Mouse (Mus musculus): ENCODE measurements around the gene Sema4d.
"Not testable (repeated sequence)": the region's sequence is repeated elsewhere in the genome, so short reads cannot be mapped to it uniquely, and the experiment has no call there.

Sema4d gene

GRCm38 (mm10) chr13:51679332-51679731, 114.2 kb downstream of the Sema4d start:
- no peak for DNase-seq (ENCODE audit: low read depth, low spot score)

- DNase-seq (ENCODE audit: low read depth, low spot score), result no peak
Measured at GRCm38 (mm10) chr13:51678687-51679086, 114.9 kb downstream of the Sema4d start.

DNA sequence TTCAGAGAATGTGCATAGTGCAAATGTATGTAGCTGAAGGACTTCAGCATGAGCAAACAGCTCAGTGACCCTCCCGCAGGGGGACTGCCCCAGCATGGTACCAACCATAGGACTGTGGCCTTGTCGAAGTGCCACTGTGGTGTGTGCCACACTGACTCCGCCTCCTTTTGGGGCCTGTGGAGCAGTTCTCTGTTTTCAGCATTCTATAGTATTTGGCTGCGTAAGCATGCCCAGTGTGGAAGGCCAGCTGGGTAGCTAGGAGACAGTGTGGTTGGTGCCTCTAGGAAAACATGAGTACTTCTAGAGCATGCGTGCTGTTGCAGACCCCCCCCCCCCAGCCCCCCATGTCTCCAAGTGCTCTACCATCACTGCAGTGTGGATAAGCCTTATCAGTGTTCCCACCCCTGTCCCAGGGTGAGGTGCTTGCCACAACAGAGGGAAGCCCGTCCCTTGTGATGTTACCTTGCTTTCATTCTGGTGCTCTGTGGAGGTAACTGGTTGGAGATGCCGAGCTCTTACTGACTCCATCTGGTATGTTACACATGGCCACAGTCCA, 115.8 kb downstream of the Sema4d start:
- no peak for DNase-seq (ENCODE audit: low read depth, low spot score)

GRCm38 (mm10) chr13:51677041-51677440, 116.5 kb downstream of the Sema4d start:
- DNase-seq (ENCODE audit: low read depth, low spot score), result no peak

DNA sequence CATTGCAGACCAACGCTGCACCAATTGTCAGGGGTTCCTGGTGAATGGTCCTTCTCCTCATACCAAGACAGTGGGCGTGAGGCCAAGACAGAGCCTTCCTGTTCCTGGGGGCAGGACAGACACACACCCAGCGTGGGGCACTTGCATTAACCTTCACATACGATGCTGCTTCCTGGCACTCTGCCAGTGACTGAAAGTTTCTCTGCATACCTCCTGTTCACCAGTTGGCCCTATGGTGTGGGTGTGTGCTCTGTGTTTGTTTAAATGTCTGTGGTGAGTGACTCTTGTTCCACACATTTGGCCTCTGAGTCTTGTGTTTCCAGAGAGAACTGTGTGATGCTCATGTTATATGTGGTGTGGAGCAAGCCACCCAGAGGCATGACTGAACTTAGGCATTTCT, 116.9 kb downstream of the Sema4d start:
- DNase-seq (ENCODE audit: low read depth, low spot score), result peak; percentile 47

- DNase-seq (ENCODE audit: low read depth, low spot score), result not testable (repeated sequence)
Measured at GRCm38 (mm10) chr13:51668195-51668594, 125.4 kb downstream of the Sema4d start.

DNA sequence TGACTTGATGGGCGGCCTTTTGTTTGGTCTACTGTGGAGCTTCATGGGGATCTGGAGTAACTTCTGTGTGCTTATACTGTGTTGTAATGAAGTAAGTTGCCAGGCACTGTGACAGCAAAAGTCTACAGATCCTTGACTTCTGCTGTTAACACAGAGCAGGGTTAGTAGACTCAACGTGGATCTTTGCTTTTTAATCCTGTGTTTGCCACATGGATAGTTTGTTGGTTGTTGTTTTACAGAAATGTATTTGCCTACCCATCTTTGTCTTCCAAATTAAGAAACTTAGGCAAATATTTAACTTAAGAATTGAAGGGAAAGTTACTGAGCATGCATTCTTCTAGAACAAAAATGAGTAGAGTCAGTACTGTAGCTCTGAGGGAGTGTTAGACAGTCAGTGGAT, 130.0 kb downstream of the Sema4d start:
- DNase-seq (ENCODE audit: low read depth, low spot score), result no peak

DNA sequence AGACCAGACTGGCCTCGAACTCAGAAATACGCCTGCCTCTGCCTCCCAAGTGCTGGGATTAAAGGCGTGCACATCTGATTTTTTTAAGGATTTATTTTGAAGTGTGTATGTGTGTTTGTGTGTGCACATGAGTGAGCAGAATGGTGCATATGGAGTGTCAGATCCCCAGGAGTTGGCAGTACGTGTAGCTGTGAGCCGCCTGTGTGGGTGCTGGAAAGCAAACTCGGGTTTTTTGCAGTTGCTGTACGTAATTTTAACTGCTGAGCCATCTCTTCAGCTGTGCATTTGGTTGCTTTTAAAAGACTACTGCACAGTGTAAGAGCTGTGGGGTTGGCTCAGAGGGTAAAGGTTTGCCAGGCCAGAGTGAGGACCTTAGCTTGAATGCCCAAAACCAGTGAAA, 134.0 kb downstream of the Sema4d start:
- no peak for DNase-seq (ENCODE audit: low read depth, low spot score)

- DNase-seq (ENCODE audit: low read depth, low spot score), result no peak
Measured at GRCm38 (mm10) chr13:51658094-51658493, 135.5 kb downstream of the Sema4d start.

DNA sequence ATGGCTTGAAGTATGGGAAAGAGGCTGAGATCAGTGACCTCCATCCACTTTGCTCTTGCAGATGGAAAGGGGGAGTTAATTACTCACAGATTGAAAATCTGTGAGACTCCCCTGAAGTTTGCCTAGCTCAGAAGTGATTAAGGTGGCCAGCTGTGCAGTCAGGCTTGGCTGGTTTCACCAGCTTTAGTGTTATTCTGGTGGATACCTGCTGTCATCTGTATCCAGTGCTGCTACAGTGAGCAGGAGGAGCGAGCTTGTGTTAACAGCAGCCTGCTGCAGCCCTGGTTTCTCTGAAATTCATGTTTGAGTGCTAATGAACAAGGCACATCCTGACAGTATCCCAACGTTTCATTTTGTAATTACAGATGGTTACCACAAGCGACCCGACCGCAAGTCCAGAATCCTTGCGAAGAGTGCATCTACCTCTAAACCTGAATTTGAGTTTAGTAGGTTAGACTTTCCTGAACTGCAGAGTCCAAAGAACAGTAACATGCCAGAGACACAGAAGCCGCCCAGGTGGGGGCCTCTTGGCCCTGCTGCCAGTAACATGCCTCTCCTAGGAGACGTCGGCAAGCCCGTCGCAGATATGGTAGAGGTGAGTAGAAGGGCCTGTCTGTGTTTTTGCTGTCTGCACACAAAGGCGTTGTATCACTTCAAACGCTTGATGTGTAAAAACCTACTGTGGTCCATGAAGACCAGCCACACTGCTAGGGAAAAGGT, 136.9 kb downstream of the Sema4d start:
- no peak for DNase-seq (ENCODE audit: low read depth, low spot score)

DNA sequence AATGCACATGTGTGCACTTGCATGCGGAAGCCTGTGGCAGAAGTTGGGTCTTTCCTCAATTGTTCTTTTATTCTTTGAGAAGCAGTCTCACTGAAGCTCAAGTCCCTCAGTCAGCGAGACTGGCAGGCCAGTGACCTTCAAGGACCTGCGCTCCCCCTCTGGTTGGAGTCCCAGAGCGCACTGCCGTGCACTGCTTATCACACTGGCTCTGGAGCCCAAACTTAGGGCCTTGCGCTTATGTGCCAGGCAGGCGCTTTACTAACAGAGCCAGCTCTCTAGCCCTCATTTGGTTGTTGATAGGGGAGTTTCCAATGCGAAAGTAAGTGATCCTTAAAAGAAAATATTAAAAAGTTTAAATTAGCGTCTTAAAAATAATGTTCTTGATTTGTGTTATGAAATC, 139.6 kb downstream of the Sema4d start:
- no peak for DNase-seq (ENCODE audit: low read depth, low spot score)

- DNase-seq (ENCODE audit: low read depth, low spot score), result no peak
Measured at GRCm38 (mm10) chr13:51653159-51653558, 140.4 kb downstream of the Sema4d start.

GRCm38 (mm10) chr13:51651408-51652064, 142.0 kb downstream of the Sema4d start, which contains the start of gene Secisbp2:
TSS of gene Secisbp2 (plus strand) at chr13:51651697.
- peak; percentile 84 for DNase-seq (ENCODE audit: low read depth, low spot score)

GRCm38 (mm10) chr13:51649740-51650139, 143.8 kb downstream of the Sema4d start:
- DNase-seq (ENCODE audit: low read depth, low spot score), result no peak

- DNase-seq (ENCODE audit: low read depth, low spot score), result peak; percentile 41
Measured at GRCm38 (mm10) chr13:51648237-51648636, 145.3 kb downstream of the Sema4d start.

DNA sequence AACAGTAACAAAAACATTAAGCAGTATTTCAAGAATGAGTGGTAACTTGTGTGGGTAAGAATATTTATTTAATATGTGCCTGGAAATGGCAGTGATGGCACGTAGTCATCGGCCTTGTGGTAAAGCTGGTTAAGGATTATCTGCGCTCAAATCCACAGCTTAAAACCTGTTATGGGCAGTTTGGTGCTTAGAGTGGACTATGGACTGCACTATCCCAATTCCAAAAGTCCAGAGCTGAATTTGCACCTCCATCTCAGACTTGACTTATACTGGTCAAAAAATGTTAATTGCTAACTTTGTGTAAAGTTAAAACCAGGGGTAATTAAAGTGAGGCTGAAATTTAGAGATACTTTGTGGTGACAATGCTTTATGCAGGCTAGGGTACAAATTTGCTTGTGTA, 145.8 kb downstream of the Sema4d start:
- DNase-seq (ENCODE audit: low read depth, low spot score), result no peak

- no peak for DNase-seq (ENCODE audit: low read depth, low spot score)
Measured at GRCm38 (mm10) chr13:51646362-51647027, 147.1 kb downstream of the Sema4d start.

GRCm38 (mm10) chr13:51645872-51646271, 147.7 kb downstream of the Sema4d start:
- DNase-seq (ENCODE audit: low read depth, low spot score), result peak; percentile 59

- peak; percentile 99 for DNase-seq (ENCODE audit: low read depth, low spot score)
Measured at GRCm38 (mm10) chr13:51644829-51645789, 148.4 kb downstream of the Sema4d start, which contains the start of gene Cks2. TSS of gene Cks2 (plus strand) at chr13:51645232.

- DNase-seq (ENCODE audit: low read depth, low spot score), result no peak
Measured at GRCm38 (mm10) chr13:51643924-51644828, 149.4 kb downstream of the Sema4d start.
